Mouse (Mus musculus) thymus, postnatal 14 days (tissue): Measurements from ENCODE around the gene Metap1.

Experiments used
- DNase-seq: peaks from one replicate; pipeline ENCODE4 v3.0.0; 2021

The Metap1 gene

GRCm38 (mm10) chr3:138489327-138490033 lies at the start of gene Metap1:
Metap1 (minus strand) TSS chr3:138489515.
- peak; percentile 99 for DNase-seq

- DNase-seq: no peak
Observed at GRCm38 (mm10) chr3:138536031-138536430, 46.7 kb upstream of the Metap1 start.

GRCm38 (mm10) chr3:138532764-138533163 lies 43.4 kb upstream of the Metap1 start:
- DNase-seq: no peak

DNA sequence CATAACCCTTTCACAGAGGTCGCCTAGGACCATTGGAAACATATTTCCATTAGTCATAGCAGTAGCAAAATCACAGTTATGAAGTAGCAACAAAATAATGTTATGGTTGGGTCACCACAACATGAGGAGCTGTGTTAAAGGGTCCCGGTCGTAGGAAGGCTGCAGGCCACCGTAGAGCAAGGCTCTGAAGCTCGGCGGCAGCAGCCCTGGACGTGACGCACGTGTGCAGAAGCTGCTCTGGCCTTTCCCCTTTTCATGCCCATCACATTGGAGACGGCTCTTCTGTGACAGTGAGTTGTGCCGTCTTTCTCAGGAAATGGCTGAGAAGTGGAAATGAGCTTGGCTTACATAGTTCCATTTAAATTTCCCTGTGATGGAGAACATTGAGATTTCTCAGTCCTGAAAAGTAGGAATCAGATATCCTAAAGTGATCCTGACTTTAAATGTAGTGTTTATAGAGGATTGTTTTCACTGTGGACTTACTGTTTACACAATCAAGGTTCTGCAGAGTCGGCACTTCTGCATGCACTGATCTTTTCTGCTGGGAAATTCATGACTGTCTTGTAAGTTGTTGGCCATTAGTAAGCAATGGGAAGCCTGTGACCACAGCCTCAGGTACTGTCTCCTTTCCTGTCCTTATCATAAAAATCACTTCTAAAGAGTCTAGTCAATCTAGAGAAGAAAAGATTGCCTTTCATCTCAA lies 42.3 kb upstream of the Metap1 start:
- no peak for DNase-seq

- DNase-seq: no peak
Observed at GRCm38 (mm10) chr3:138530578-138531478, 41.5 kb upstream of the Metap1 start.

DNA sequence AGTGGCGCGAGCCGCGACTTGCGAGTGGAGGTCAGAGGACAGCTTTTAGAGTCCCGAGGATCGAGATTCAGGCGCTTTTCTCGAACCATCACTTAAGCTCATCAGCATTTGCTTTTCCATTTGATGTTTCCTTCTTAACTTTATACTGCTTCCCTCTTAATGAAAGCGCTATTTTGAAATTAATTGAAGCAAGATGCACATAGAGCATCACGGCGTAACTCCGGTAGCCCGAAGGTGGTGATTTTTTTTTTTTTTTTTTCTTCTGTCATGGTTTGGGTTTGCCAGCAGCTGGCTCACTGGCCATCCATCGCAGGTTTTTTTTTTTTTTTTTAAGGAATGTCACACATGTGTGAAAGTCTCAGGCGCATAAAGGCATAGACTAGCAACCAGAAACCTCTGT lies 39.0 kb upstream of the Metap1 start:
- no peak for DNase-seq

DNA sequence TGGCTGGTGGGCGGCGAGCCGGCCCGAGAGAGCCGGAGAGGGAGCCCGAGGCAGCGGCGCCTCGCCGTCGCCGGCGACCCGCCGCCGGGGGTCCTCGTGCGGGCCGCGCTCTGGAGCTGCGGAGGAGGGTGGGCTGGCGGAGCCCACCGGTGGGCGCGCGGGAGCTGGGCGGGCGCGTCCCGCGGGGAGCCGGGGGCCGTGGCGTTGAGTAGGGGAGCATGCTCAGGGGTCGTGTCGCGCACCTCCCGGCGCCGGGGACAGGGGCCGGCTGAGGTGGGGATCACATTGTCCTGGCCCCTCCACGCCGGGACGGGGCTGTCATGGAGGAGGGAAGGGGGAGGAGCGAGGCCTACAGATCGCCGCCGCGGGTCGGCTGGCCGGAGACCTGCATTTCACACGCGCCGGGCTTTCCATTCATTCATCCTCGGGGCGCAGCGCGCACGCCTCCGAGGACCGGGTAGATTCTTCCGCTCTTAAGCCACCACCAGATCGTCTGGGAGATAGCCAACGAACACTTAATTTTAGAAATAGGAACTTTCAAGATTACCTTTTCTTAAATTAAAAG lies 38.4 kb upstream of the Metap1 start:
- peak; percentile 72 for DNase-seq

GRCm38 (mm10) chr3:138526916-138527666 lies 37.8 kb upstream of the Metap1 start:
- DNase-seq: peak; percentile 98

GRCm38 (mm10) chr3:138526073-138526915 lies 37.0 kb upstream of the Metap1 start, which contains the start of gene Eif4e:
Eif4e (plus strand) TSS chr3:138526179.
- DNase-seq: peak; percentile 63

DNA sequence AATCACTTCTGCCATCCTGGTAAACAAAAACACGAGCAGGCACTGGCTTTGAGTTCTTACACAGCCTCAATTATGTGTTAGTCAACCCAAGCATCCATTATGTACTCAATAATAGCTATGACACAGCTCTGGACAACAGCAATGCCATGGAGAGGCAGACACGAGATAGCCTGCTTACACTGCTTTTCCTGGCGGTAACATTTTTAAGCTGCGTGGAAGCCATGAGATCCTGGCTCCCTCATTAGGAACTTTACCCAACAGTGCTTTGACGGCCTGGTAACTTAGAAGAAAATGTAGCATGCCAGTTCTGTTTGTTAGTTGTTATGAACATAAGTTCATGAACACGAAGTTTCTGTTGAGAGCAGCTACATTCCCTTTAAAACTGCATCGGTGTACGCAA lies 36.2 kb upstream of the Metap1 start:
- DNase-seq: no peak

- no peak for DNase-seq
Observed at GRCm38 (mm10) chr3:138523956-138524355, 34.6 kb upstream of the Metap1 start.

DNA sequence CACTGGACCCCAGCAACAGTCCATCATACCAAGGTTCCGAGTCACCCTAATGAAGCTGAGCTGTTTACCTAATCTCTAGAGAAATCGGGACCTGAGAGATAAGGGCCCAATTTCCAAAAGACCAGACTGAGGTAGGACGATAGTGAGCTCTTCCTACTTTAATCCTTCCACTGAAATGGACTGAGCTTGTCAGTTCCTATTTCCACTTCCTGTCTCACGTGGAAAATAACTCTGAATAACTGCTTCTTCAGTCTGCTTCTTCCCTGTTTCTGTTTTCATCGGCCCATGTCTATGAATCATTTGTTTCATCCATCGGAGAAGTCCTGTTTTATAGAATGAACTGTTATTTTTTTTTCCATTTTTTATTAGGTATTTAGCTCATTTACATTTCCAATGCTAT lies 29.9 kb upstream of the Metap1 start:
- no peak for DNase-seq

DNA sequence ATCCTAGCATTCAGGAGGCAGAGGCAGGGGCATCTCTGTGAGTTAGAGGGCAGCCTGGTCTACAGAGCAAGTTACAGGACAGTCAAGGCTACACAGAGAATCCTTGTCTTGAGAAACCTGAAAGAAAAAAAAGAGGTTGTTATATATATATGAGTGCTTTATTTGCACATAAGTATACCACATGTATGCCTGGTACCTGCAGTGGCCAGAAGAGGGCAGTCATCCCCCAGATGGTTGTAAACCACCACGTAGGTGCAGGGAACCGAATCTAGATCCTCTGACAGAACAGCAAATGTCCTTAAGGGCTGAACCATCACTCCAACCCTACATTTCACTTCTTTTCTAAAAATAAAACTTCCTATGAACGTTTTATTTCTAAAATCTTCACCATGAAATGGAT lies 28.6 kb upstream of the Metap1 start:
- DNase-seq: peak; percentile 66

DNA sequence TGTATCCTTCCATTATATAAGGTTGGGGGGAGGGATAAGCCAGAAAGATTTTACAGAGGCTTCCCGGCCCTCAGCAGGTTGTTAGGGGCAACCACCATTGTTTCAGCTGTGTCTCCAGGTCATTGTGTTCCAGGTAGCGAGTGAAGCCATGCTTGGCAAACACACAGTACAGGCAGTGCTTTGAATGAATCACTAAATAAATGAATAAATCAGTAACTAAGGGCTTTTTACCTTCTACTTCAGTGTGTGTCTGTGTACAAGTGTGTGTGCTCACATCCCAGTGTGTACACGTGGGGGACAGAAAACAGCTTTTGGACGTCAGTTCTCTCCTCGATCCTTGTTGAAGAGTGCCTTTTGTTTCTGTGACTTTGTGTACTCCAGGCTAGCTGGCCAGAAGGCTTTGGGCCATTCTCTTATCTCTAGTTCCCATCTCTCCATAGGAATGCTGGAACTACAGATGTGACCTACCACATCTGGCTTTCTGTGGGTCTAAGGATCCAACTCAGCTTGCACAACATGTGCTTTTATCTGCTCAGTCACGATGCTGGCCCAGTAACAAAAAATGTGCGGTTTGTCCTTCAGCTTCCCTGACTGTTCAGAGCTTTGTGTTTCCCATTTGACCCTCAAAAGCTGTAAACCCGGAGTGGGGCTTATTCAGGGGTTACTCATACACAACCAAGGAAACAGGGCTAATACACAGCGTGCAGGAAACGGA lies 26.5 kb upstream of the Metap1 start:
- DNase-seq: no peak

GRCm38 (mm10) chr3:138514749-138515148 lies 25.4 kb upstream of the Metap1 start:
- no peak for DNase-seq

- DNase-seq: no peak
Observed at GRCm38 (mm10) chr3:138513243-138513642, 23.9 kb upstream of the Metap1 start.

GRCm38 (mm10) chr3:138510471-138510870 lies 21.2 kb upstream of the Metap1 start:
- DNase-seq: no peak

DNA sequence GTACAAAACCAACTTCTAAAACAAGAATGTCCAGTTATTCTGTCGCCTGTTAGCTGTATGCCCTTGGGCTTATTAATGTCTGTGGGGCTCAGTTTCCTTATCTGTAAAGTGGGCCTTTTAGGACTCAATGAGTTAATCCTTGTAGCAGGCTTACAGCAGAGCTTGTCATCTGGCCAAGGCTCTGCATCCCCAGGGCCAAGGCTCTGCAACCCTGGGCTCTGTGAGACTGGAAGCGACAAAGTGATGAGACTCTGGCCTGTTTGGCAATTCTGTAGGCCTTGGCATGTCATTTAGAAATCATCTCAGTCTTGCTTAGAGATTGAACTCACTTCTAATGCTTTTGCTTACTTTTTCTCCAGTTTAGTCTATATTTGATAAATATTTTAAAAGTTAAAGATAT lies 20.3 kb upstream of the Metap1 start:
- no peak for DNase-seq

- DNase-seq: no peak
Observed at GRCm38 (mm10) chr3:138506749-138507148, 17.4 kb upstream of the Metap1 start.

GRCm38 (mm10) chr3:138503754-138504153 lies 14.4 kb upstream of the Metap1 start:
- no peak for DNase-seq
